Mouse (Mus musculus) adrenal gland (tissue): Measurements from ENCODE around the gene Ssr4.
"Not testable (repeated sequence)": the region's sequence is repeated elsewhere in the genome, so short reads cannot be mapped to it uniquely, and the experiment has no call there.

ENCODE experiments used
- intact Hi-C: fragments of 180-260 bp; cut with DNase I; formaldehyde crosslinking; loops from one replicate; pipeline ENCODE4 v1.15.1; 2025
- long read RNA-seq, 2 experiments: library from polyadenylated mRNA; unstranded; transcript quantifications; one replicate each; pipeline ENCODE4 v2.0.0; 2020; ENCODE audit warnings: borderline replicate concordance in 1 of 2; ENCODE audit not compliant: insufficient replicate concordance in 1 of 2

Ssr4 gene
- long read RNA-seq, experiment 1, transcript Ssr4-201 (6 exons, 765 nt), result minor isoform, 43 of 192 reads
- long read RNA-seq, experiment 1, transcript Ssr4-208 (6 exons, 800 nt), result major isoform, 127 of 192 reads
- long read RNA-seq, experiment 1, partial matches to known transcripts, result 11 of 192 reads
- long read RNA-seq, experiment 1, other reads (novel, unspliced or antisense), result 11 of 192 reads
- long read RNA-seq, experiment 2, transcript Ssr4-201 (6 exons, 765 nt), result minor isoform, 32 of 178 reads
- long read RNA-seq, experiment 2, transcript Ssr4-208 (6 exons, 800 nt), result major isoform, 117 of 178 reads
- long read RNA-seq, experiment 2, partial matches to known transcripts, result 14 of 178 reads
- long read RNA-seq, experiment 2, other reads (novel, unspliced or antisense), result 12 of 178 reads

- intact Hi-C loops, result no loop called here
Measured at GRCm38 (mm10) chrX:73786364-73787224, at the start of gene Ssr4, which contains the start of gene Idh3g. Gene Ssr4 (plus strand): TSS chrX:73787028. Gene Idh3g (minus strand): TSS chrX:73786897.

GRCm38 (mm10) chrX:73738155-73738554, 48.7 kb upstream of the Ssr4 start:
- intact Hi-C loops, result no loop called here

GRCm38 (mm10) chrX:73739151-73739550, 47.7 kb upstream of the Ssr4 start:
- intact Hi-C loops, result no loop called here

GRCm38 (mm10) chrX:73739841-73740240, 47.0 kb upstream of the Ssr4 start:
- intact Hi-C loops, result not testable (repeated sequence)

- intact Hi-C loops, result no loop called here
Measured at GRCm38 (mm10) chrX:73744774-73745481, 41.9 kb upstream of the Ssr4 start.

- intact Hi-C loops, result no loop called here
Measured at GRCm38 (mm10) chrX:73748977-73749376, 37.9 kb upstream of the Ssr4 start.

- intact Hi-C loops, result no loop called here
Measured at GRCm38 (mm10) chrX:73756334-73757140, 30.3 kb upstream of the Ssr4 start, which contains the start of gene Plxnb3. Gene Plxnb3 (plus strand): TSS chrX:73757090.

DNA sequence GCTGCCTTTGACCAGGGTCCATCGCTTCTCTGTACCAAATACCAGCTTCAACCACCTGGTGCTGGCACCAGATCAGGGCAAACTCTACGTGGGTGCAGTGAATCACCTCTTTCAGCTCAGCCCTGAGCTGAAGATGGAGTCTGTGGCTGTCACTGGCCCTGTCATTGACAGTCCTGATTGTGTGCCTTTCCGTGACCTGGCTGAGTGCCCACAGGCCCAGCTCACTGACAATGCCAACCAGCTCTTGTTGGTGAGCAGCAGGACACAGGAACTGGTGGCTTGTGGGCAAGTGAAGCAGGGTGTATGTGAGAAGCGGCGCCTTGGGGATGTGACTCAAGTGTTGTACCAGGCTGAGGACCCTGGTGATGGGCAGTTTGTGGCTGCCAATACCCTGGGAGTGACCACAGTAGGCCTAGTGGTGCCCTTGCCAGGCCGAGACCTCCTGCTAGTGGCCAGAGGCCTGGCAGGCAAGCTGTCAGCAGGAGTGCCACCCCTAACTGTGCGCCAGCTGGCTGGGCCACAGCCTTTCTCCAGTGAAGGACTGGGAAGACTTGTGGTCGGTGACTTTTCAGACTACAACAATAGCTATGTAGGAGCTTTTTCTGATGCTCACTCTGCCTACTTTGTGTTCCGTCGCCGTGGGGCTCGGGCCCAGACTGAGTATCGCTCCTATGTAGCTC, 28.1 kb upstream of the Ssr4 start:
- intact Hi-C loops, result no loop called here

DNA sequence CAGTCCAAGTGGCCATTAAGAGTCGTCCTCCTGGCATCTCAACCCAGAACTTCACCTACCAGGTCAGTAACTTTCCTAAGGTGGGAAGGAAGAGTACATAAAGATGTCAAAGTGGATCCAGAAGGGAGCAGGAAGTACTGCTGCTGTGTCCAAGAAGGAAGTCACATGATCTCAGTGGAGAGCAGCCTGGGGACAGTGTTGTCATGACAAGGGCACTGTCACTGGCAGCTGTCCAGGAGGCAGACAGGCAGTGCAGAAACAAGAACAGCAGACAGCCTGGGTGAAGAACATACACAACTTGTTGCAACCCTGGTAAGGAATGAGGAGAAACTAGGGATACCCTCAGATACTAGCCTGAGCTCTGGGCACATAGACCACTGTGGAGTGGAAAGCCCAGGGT, 21.5 kb upstream of the Ssr4 start:
- intact Hi-C loops, result no loop called here

DNA sequence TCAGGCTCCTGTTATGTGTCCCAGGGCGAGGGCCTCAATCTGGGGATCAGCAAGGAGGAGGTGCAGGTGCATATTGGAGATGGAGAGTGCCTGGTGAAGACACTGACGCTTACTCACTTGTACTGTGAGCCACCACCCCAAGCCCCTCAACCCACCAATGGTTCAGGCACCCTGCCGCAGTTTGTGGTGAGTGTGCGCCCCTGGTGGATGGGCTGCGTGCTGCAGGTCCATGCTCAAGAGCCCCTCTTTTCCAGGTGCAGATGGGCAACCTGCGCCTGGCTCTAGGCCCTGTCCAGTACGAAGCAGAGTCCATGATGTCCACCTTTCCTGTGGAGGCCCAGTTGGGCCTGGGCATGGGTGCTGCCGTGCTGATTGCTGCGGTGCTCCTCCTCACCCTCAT, 19.6 kb upstream of the Ssr4 start:
- intact Hi-C loops, result no loop called here

DNA sequence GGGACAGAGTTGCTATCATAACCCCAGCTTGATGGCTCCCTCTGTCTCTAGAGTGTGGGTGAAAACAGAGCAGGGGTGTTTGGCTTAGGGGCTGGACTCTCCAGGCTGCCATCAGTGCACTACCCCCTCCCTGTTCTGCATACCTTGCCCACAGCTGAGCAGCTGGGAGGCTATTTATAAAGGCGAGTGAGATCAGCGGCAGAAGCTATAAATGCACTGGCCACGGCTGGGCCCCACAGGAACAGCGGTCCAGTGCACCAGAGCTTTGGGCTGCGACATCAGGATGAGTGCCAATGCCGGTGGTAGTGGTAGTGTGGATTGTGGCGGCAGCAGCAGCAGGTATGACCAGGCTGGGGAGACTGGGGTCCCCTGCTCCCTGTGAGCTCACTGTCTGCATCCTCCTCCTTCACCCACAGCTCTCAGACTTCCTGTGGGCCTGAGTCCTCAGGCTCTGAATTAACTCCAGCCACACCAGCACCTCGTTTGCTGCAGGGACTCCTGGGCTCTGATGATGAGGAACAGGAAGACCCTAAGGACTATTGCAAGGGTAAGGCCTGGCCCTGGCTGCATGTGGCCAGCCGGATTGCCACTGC, 12.6 kb upstream of the Ssr4 start, which contains the start of gene Srpk3:
Srpk3 (plus strand) TSS at position 238 of the 593 bp plus-strand sequence.
- intact Hi-C loops, result no loop called here

DNA sequence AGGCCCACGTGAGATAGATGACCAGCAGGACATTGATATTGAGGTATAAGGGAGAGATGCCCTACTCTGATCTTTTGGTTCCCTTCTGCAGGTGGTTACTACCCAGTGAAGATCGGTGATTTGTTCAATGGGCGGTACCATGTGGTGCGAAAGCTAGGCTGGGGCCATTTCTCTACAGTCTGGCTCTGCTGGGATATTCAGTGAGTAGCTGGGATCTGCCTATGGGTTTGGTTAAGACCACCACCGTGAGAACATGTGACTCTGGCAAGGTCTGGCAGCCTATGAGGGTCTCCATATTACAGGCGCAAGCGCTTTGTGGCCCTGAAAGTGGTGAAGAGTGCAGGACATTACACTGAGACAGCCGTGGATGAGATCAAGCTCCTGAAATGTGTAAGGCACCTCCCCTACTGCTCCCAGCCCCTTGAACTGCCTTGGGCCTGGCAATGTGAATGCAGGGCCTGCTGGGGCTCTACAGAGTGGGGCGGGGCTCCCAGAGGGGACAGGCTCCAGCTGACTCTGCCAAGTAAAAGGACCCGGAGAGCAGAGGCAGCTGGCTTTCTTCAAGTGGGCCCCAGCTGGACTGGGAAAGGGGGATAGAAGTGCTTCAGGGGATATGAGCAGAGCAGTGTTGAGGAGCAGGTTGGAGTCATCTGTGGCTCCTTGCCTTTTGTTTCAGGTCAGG, 11.9 kb upstream of the Ssr4 start:
- intact Hi-C loops, result no loop called here

DNA sequence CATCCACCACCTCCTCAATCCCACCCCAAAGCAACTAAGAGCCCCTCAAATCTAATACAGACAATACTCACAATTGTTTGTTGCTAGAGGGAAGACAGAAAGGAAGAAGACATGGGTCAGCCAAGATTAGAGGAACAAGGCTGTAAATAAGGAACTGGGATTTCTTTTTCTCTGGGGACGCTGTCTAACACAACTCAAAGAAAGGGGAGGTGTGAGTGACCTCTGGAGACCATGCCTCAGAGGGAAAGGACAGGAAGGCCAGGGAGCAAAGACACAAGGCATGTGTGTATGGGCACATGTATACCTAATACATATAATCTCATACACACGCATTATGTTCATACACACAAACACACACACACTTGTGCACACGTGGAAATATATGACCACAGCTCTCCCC, 4.6 kb upstream of the Ssr4 start:
- intact Hi-C loops, result no loop called here

GRCm38 (mm10) chrX:73785666-73786065, 1.2 kb upstream of the Ssr4 start:
- intact Hi-C loops, result no loop called here

- intact Hi-C loops, result no loop called here
Measured at GRCm38 (mm10) chrX:73787225-73787558, 364 bp downstream of the Ssr4 start.

DNA sequence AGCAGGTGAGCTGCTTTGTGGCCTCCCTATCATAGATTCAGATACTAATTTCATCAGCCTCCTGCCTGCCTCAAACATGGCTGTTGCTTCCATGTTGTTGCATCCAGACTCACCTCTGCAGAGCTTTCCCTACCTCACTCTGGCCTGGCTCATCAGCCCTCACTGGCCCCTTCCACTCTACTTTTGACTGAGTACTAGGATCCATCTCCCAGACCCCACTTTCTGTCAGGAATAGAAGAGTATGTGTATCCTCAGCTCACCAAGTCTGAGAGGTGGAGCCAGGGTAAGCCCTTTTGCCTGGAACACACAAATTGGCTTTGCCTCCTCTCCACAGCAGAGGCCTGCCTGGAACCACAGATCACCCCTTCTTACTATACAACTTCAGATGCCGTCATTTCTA, 1.7 kb downstream of the Ssr4 start:
- intact Hi-C loops, result no loop called here

GRCm38 (mm10) chrX:73793039-73793438, 6.2 kb downstream of the Ssr4 start:
- intact Hi-C loops, result no loop called here

DNA sequence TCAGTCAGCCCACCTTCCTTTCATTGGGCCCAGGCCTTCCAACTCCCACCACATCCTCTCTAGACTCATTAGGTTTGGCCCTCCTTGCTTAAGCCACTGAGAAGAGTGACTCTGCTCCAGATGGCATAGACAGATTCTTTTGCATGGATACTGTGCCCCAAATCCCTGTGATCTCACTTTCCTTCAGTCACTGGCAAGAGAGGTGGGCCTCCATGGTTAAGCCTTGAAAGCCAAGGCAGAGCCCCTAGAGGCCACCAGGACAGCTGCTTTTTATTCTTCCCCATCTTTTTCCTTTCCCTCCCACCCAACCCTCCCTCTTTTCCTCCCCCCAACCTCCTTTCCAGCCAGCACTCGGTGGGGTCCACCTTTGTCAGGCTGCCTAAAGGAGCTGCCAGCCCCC, 6.7 kb downstream of the Ssr4 start:
- intact Hi-C loops, result no loop called here

DNA sequence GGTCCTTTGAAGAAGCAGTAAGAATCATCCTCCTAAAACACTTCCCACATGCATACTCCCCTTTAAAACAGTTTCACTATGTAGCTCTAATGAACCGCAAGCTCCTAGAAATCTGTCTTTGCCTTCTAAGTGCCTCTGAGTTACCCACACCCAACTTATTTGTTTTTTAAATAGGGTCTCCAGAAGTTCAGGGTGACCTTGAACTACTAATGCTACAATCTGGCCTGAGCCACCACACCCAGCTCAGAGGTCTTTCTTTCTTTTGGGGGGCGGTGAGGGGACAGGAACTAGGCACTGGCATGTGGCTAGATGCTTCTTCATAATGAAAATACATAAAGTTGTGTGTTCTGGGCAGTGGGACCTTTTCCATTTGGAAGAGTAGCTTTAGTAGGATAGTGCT, 10.7 kb downstream of the Ssr4 start:
- intact Hi-C loops, result loop anchor here (5.0 kb wide), 2 partner anchors 100 to 150 kb away; partner anchors contain the start of gene L1cam
